Mouse (Mus musculus) ovary, postnatal 14 days (tissue): ENCODE data around the gene Kif1c.

ENCODE experiments used
- DNase-seq: peaks from one replicate; pipeline ENCODE4 v3.0.0; 2022; ENCODE audit warnings: low spot score

Kif1c gene

DNA sequence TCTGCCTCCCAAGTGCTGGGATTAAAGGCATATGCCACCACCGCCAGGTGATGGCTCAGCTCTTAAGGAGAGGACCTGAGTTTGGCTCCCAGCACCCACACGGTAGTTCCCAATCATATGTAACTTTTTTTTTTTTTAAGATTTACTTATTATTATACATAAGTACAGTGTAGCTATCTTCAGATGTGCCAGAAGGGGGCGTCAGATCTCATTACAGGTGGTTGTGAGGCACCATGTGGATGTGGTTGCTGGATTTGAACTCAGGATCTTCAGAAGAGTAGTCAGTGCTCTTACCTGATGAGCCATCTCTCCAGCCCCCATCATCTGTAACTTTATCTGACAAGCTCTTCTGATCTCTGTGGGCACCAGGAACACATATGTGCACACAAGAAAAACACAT is 3.0 kb upstream of the Kif1c start:
- no peak for DNase-seq

DNA sequence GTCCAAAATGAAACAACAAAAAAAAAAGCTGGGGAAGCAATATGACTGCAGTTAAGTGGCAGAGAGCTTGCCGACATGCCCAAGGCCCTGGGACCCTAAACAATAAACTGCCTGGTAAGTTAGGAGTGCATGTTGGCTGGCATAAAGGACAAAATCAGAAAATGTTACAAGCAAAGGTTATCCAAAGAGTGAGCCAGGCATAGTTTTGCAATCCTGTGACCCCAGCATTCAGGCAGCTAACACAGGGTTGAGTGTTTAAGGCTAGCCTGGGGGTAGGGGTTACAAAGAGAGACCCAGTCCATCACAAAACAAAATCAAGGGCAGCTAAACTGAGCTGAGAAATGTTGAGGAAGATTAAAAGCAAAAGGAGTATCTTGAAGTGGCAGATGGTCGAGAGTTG is 1.3 kb upstream of the Kif1c start:
- no peak for DNase-seq

DNA sequence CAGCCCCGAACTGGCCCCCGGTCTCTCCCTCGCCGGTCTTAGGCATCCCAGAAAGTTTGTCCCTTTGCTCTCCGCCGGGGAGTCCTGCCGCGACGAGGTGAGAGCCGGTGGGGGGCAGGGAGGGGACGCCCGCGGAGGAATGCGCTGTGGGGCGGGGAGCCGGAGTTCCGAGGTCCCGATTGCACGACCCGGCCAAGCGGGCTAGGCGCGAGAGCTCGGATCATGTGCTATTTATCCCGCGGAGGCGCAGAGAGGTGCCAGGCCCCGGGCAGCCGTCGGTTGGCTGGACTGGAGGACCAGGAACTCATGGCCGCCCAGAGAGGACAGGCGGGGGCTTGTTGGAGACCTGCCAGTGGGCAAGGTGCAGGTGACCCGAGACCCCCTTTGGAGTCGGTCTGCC is 265 bp downstream of the Kif1c start:
- peak; percentile 66 for DNase-seq

DNA sequence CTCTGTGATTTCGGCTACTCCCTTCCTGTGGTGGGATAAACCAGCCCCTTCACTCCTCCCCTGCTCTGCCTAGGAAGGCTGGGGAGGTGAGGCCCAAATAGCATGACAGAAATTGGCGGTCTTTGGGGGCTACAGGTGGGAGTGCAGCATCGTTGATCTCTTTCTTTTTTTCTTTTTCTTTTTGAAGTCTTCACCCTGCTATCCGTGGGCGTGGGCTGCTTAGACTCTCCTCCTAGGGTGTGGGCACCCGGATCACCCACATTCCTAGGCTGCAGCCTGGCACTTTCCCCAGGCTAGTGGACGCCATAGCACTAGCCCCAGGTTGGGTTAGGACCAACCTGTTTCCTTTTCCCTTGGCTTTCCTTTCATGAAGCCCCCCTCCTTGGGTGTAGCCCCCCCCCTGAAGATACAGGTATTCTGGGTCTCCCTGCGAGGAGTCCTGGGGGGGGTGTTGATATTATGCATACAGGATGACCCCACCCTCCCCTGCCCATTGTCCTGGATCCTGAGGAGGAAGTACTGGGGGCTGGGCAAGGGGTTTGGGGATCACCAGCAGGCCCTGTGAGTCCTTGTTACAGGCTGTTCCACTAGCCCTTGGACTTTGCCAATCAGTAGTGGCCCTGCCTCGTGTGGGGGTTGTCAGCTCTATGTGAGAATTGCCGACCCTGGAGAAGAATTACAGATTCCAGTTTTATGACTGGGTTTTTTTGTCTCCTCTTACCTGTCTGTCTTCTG is 1.0 kb downstream of the Kif1c start:
- DNase-seq = no peak

DNA sequence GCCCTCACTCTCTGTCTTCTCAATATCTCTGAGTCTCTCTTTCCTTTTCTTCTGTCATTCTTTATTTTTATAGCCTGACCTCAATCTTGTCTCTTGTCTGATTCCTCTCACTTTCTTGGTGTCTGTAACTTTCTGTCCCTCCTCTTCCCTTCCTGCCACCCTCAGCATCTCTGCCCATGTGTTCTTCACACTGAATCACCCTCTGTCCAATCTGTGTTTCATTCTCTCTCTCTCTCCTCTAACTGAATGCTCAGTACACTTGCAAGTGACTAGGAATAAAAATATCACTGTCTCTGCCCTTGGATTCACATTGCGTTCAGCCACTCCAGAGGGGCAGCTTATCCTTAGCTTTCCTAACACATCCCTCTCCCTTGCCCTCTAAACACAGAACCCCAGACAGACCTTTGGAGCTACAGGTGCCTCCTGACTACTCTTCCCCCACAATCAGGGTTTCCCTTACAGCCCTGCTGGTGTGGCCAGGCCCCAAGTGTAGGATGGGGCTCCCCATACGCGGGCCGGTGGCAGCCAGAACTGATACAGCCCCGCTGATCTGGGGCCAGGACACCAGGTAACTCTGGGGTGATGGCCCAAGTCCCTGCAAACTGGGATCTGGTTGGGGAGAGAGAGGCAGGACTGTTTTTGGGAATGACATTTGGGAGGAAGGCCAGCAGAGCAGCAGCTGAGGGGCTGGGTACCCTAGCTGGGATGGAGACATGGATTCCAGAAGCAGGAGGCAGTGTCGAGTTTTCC is 1.8 kb downstream of the Kif1c start:
- DNase-seq = no peak

DNA sequence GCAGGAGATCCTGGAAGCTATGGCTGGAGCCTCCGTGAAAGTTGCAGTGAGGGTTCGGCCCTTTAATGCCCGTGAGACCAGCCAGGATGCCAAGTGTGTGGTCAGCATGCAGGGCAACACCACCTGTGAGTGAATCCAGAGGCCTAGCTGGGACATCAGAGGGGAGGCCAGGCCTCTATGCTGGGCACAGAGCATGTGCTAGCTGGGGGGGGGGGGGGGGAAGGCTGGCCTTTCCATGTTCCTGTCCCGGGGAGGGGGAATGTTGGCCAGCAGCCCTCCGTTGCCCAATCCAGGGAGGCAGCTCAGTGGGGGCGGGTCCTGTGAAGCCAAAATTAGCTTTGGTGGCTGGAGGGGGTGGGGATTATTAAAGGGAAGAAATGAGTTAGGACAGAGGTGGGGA is 2.4 kb downstream of the Kif1c start:
- DNase-seq = no peak

DNA sequence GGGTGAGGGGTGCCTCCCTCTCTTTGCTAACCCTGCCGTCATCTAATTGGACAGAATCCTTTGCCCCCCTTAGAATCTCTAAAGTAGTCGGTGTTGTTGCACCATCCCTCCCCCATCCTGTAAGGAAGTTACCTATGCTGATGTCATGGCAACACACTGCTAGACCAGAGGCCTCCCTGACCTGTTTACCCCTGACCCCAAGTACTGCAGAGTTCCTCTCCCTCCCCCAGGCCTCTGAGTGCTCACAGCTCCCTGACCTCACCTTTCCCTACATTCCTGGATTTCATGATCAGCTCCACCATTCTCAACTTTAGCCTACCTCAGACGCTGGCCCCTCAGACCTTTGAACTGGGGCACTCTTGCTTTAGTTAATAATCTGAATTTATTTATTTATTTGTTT is 5.8 kb downstream of the Kif1c start:
- DNase-seq = no peak

DNA sequence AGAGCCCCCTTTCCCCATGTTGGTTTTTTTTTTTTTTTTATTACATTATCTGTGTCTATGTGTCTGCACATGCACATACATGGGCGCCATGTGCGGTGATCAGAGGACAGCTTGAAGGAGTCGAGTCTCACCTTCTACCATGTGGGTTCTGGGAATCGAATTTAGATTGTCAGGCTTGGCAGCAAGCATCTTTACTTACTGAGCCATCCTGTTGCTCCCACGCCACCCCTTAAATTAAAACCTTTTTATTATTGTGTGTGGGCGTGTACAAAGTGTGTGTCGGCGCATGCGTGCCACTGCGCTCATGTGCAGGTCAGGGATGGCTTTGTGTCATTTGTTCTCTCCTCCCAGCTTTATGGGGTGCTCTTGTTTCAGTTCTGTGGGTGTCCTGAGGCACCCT is 10.7 kb downstream of the Kif1c start:
- no peak for DNase-seq

DNA sequence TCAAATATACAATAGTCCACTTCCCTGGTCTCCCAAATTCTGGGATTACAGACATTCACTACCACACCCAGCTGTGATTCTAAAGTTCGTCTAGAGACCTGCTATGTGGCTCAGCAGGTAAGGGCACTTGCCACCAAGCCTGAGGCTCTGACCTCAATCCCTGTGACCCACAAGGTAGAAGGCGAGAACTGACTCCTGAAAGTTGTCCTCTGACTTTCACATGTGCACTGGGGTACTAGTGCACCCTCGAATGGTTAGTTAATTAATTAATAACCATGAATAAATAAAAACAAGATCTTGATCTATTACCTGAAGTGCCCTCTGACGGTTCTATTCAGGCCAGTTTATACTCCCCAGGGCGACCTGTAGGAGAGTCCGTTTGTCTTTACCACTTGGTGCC is 12.9 kb downstream of the Kif1c start:
- DNase-seq = no peak

DNA sequence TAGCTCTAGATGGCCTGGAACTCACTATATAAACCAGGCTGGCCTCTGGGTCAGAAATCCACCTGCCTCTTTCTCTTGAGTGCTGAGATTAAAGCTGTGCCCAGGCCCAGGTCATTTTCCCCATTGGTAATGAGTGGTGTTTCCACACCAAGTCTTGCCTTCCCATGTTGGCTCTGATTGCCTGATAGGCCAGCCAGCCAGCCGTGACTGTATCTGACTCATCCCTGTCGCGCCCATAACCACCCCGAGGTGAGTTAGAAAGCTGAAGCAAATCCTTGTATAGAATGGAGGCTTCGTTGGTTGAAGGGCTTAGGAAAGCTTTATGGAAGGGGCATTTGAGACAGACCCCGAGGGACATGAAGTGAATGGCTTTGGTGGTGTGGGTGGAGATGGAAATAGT is 15.5 kb downstream of the Kif1c start:
- no peak for DNase-seq

DNA sequence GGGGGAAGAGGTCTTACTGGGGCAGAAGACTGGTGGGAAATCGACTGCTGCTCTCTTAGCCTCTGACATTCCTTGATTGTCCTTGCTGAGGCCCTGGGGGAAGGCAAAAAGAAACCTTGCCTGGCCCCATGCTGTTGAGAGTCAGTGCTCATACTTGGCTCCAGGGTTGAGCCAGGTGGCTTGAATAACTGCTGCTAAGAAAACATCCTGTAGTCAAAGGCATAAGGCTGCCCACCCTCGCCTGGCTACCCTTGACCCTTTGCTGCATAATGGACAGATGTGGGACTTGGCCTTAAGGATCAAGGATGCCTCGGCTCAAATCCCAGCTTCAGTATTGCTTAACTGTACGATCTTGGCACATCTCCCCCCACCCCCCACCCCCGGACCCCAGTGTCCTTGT is 18.1 kb downstream of the Kif1c start:
- DNase-seq = no peak

DNA sequence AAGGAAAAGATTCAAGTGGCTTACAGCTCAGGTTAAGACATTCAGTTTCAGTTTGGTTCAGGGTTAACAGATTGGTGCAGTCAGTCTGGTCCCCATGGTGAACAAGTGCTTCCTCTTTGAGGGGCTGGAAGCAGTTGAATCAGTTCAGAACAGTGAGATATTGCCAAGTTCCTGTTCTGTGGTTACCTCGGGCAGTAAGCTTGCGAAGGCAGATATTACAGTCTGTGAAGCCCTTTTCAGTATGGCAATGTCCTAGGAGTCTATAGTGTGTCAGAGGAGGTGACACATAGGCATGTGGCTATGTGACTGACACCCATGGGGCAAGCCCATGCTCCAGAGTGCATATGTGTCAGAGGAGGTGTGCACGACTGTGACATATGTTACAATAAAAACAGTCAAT is 20.2 kb downstream of the Kif1c start:
- DNase-seq = no peak

DNA sequence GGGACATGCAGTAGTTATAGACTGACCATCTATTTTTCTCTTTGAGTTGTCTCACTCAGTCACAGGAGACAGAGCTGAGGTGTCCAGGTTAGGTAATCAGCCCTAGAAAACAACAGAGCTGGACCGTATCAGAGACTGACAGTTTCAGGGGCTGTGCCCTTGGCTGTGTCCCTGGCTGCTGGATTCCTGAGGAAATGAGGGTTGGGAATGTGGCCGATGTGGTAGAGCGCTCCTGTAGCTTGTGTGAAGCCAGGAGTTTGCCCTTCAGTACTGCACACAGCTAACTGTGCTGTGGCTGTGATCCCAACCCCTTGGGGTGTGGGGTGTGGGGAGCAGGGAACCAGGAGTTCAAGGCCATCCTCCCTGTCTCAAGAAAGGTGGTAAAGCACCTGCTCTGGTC is 20.7 kb downstream of the Kif1c start:
- no peak for DNase-seq

DNA sequence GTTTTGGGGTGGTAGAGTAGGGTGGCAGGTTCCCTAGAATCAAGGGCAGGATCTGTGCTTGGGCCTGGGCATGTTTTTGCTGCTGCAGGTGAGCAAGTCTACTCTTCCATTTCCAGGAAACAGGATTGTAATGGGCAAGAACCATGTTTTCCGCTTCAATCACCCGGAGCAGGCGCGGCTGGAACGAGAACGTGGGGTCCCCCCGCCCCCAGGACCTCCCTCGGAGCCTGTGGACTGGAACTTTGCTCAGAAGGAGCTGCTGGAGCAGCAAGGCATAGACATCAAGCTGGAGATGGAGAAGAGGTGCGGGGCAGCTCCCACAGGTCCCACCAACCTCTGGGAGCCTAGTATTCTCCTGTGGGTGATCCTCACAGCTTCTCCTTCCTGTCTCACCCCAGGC is 24.4 kb downstream of the Kif1c start:
- DNase-seq = no peak

DNA sequence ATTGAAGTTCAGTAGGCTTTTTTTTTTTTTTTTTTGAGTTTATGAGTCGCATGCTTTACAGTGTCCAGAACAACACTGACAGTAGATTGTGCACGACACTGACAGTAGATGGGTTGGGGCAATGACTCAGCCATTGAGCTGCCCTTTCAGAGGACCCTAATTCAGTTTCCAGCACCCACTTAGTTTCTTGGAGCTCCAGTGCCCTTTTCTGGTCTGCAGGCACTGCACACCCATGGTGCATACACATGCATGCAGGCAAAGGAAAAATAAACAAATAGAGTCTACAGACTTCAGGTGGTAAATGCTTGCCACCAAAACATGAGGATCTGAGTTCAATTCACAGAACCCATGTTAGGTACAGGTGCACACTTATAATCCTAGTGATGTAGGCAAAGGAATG is 26.2 kb downstream of the Kif1c start:
- no peak for DNase-seq

DNA sequence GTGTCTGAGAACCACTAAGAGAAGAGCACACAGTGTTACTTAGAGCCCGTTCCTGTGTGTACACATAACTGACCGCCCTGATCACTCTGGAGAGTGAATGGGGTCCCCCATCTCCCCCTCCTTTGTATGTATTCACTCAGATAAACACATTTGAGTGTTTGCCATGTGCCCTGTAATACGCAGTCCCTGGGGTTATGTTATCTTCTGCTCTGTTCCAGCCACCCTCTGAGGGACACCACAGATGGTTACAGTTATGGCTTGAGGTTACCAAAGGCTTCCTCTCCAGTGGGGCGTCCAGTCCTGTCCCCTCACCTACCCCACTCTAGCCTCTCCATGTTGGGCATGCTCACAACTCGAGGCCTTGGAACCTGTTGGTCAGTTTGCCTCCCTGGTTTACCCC is 27.0 kb downstream of the Kif1c start:
- no peak for DNase-seq

DNA sequence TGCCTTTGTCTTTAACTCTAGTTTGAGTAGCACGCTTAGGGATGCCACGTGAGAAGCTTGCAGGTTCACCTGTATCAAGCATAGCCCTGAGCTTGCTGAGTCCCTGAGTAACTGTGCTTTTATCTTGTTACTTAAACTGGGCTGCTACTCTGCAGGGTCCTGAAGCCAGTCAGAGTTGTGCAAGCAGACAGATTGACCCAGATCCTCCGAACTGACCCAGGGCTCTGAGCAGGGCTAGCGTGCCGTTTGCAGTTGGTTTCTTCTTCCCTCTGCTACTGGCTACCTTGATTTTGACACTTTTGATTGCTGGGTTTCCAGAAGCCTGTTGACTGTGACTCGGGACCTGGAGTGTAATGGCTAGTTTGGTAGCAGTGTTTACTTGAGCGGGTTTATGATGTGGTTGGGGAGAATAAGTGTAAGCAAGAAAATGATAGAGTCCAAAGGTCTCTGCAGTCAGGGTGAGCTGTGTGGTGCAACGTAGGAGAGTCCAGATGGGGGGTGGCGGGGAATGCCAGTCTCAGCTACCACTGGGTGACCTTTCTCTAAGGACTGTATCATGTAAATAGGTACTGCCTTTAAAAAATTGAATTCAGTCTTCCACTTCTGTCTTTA is 30.2 kb downstream of the Kif1c start:
- no peak for DNase-seq

DNA sequence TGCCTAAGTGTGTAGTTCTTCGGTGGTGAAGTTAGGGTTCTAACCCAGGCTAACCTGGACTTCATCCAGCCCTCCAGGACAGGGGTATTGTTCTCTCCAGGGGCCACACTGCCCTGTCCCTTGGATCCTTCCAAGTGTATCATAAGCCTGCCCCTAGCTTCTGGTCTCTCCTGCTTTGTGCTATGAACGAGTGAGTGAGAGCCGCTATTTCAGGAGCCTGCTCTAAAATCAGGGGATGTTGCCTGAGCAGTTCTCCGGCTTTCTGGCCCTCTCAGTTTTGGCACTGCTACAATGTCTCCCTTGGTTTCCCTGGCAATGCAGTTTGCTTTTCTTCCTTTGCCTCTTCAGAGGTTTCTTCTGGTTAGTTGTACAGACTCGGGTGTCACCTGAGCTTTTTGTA is 30.8 kb downstream of the Kif1c start:
- DNase-seq = no peak

DNA sequence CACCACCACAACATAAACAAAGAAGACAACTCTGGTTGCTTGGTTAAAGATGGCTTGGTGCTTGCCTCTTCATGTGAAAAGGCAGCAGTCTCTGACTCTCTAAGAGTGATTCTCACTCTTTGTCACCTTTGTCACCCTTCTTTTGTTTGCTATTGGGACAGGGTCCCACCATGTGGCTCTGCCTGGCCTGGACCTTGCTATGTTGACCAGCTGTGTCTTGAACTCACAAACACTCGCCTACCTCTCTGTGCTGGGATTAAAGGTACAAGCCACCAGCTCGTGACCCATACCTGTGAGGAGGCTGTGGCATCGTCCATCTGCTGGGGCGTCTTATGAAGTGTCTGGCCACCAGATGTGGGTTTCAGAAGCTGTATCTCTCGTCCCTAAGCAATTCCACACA is 32.9 kb downstream of the Kif1c start:
- DNase-seq = no peak

DNA sequence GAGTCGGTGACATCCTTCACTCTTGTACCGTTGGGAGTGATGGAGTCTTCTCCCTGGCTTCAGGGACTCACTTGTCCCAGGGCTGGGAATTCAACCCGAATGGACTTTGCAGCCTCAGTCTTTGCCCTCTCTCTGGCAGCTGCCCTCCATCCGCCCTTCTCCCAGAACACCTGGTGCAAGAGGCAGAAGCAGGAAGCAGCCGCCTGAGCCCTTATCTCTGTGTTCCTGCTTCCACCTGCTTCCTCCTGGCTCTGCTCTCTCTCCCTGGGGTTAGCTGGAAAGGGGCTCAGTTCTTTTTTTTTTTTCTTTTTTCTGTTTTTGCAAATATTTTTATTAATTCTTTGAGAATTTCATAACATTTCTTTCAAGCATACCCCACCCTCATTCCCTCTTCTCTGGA is 37.4 kb downstream of the Kif1c start:
- DNase-seq = no peak

DNA sequence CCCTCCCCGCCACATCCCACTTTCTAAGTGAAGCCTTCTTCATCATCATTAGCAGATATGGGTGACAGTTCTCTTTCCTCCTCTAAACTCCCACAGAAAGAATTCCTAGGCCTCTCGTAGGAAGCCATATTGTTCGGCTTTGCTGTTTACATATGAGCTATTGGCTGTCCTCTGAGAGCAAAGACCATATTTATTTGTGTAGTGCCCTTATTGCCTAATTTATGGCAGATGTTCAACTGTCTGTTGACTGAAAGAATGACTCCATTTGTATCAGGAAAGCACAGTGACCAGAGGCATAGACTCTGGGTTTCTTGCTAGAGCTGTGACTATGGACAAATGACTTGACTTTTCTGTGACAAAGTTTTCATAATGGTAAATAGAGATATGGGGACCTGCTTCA is 41.3 kb downstream of the Kif1c start:
- DNase-seq = no peak

DNA sequence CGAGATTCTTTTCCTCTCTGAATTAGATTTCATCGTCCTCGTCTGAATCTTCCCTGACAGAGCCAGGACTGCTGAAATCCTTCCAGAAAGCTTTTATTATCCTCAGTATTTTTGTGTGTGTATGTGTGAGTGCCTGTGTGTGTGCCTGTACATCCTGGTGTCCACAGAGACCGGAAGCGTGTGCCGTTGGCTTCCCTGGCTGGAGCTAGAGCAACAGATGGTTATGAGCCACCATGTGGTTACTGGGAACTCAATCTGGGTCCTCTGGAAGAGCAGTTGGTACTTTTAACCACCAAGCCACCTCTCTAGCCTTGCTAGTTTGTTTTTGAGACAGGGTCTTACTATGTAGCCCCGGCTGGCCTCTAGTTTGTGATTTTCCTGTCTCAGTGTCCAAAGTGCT is 41.8 kb downstream of the Kif1c start:
- no peak for DNase-seq

DNA sequence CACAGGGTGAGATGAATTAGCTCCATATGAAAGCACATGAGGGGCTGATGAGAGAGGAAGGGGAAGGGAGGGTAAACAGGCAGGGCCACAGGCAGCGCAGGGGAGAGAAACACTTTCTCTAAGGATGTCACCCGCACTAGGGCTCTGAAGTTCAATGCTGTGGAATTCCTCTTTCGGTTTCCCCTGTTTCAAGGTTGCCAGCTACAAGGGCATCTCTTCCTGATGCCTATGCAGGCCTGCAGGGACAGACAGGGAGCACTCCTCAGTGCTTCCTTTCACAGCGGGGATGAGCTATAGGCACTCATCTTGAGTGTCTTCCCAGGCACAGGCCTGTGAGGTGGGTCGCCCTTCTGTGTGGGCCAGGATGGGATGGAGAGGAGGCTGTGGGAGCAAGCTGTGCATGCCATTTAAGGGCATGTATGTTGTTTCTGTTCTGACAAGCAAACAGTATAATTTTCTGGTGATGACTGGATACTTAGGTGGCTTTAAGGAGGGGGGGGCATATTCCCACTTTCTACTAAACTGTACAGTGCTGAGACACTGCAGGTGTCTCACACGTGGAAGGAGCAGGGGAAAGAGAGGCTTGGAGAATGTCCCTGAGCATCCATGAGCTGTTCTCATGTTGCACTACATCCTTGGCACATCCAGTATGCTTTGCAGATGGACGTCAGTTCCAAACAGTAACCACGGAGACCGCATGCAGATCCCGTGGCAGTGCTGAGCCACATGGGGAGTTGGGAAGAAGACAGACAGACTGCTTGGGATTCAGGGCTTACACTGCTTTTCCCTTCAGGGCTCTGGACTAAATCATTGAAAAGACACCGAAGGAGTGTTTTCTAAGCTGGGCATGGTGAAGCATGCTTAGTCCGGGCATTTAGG is 42.5 kb downstream of the Kif1c start:
- no peak for DNase-seq
